Mouse (Mus musculus): ENCODE measurements around the gene Polr1c.

Polr1c gene

DNA sequence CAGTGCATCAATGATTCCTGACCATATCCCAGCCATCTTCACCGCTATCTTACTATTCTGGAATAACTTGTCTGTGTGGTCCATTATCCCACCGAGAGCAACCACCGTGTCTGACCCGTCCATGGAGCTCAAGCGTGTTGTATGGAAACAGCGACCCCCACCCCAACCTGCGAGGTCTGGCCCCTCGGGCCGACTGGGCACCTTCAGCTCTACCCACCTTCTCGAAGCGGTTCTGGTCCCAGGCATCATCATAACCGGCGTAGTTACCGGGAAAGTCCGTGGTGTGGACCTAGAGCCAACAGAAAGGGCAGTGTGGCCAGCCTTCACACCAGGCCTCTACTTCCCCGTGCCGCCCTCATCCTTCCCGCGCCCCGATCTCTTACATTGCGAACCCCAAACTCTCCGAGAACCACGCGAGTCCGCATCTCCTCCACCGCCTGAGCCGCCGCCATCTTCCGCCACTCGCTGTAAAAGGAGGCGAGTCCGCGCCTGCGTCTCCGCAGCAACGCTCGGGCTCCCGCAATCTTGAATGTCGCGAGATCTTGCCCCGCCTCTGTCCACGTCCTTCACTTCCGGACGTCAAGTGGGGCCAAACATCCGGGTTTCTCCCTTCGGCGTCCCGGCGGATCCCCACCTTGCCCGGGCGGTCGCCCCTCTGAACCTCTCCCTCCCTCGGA is at the start of gene Polr1c, which contains the start of gene Yipf3:
Polr1c (minus strand) TSS at position 543 of the 677 bp plus-strand sequence.
Yipf3 (plus strand) TSS at position 569 of the 677 bp plus-strand sequence.
- DNase-seq (ENCODE audit: low read depth, low spot score) = peak; percentile 93

DNA sequence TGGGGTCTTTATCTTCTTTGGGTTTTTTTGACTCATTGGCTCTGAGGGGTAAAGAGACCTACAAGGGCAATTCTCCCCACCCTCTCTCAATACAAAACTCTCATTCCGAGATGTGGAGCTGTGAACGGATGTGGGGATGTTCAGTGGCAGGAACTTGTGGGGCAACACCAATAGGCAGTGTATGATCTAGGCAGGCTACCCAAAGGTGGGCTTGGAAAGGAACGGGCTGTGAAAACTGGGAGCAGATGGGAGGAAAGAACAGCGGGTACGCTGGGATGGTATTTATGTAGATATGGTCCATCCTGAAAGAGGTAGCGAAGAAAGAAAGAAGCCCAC is 49.1 kb upstream of the Polr1c start:
- no peak for DNase-seq (ENCODE audit: low read depth, low spot score)

DNA sequence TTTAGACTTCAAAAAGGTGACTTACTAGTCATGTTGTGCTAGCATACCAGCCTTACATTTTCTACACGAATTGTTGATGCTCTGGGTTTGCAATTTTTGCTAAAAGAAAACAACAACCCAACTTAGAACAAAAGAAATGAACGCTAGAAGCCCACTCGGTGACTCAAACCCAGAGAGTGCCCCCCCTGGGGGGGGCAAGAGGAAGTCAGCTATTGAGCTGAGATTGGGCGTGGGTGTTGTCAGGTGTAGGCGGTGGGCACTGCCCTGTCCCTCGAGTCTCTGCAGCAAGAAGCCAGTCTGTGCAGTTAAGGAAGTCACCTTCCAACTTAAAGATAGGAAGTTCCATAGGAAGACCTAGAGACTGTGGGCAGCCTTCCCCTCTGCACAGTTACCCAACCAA is 48.7 kb upstream of the Polr1c start:
- DNase-seq (ENCODE audit: low read depth, low spot score) = no peak

DNA sequence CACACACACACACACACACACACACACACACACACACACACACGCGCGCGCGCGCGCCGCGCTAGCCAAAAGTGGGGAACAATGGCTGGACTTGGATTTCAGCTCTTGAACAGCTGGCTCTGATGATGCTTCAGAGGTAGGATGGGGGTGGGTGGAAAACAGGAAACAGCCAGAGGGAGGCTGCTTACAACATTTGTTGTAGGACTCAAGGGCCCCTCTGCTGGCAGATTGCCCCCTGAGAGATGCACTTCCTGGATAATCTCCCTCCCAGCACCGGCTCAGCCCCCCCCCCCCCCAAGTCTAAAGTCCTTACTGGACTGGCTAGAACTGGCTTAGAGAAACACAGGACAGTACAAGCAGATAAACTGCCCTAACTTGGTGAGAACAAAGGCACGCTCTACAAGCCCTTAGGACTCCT is 39.8 kb upstream of the Polr1c start:
- peak; percentile 54 for DNase-seq (ENCODE audit: low read depth, low spot score)

DNA sequence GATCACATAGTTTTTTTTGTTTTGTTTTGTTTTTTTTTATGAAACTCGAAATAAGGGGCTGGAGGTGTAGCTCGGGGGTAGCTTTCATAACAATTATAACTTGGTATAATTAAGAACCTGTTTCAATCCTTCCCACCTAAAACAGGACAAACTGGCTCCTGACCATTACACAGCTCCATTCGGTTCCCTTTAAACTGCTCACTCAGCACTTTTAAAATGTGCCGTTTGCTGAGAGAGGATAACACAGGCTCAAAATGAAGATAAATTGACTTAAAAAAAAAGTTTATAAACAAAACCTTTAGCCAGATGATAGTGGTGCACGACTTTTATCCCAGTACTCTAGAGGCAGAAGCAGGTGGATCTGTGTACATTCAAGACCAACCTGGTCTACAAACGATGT is 37.6 kb upstream of the Polr1c start:
- DNase-seq (ENCODE audit: low read depth, low spot score) = no peak

- DNase-seq (ENCODE audit: low read depth, low spot score) = no peak
Observed at GRCm38 (mm10) chr17:46284653-46285052, 36.8 kb upstream of the Polr1c start.

DNA sequence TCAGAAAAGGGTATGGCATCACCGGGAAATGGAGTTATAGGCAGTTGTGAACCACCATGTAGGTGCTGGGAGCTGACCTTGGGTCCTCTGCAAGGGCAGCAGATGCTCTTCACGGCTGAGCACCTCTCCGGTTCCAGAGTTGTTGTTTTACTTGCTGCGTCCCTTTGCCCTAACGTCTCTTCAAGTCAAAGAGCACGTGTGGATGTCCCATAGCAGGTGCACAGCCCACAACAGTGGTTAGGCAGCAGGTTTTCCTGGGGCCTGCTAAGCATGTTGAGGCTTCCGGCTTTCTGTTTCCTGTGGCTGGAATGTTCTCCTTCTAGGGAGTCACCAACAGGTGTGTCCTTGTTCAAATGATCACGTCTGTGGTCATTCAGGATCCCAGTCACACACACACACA is 36.1 kb upstream of the Polr1c start:
- no peak for DNase-seq (ENCODE audit: low read depth, low spot score)

GRCm38 (mm10) chr17:46283140-46283539 is 35.3 kb upstream of the Polr1c start:
- DNase-seq (ENCODE audit: low read depth, low spot score) = no peak

DNA sequence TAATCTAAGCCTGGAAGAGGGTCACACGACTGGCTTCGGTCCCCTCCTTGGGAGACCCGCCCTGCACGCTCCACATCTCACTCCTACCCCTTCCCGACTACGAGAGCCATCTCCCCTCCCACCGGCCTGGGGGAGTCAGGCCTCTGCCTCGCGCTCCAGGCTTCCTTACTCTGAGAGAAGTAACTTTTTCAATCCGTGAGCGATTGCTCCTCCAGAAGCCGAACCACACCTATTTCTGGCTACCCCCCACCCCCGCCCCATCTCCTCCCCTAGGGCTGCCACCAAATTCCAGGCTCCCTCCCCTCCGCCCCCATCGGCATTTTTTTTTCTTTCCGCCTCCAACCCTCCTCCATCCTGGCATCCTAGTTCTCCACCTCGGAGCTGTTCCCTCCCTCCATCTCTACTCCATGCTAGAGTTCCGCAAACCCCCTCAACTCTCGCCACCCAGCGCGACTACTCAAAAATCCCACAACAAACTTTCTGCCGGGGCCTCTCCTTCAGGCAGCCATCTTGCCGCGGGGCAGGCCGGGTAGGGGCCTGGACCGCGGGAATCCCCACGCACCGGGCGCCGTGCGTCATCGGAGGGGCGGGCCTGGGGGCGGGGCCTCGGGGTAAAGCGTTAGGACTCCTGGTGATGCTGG is 34.7 kb upstream of the Polr1c start, which contains the start of gene Tjap1:
Tjap1 (minus strand) TSS at position 544 of the 641 bp plus-strand sequence.
- peak; percentile 67 for DNase-seq (ENCODE audit: low read depth, low spot score)

DNA sequence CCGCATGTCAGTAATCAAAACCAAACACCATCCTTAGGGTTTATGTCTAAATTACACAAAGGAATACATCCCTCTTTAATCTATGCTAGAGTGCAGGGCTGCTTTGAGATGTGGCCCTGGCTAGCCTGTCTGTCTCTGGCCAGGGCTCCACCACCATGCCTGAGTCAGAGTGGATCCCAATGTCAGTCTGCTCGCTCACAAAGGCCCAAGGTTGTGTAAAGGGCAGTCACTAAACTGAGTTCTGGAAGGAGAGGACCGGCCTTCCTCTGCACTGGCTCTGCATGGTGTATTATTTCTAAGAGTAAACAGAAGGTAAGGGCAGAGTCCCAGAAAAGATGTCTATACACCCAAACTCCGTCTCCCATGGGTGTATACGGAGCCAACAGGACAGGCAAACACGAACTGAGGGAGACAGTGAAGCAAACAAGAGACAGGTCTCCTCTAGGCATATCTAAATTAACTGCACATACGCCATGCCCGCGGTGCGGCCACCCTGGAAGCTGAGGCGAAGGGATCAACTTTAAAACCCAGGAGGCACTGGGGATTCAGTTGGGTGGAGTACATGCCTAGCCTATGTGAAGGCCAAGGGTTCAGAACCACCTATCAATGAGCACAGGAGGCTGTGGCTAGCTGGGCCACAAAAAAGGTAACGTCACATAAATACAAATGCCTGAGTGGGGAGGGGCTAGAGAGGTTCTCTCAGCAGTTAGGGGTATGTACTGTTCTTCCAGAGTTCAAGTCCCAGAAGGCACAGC is 30.3 kb upstream of the Polr1c start:
- DNase-seq (ENCODE audit: low read depth, low spot score) = no peak

DNA sequence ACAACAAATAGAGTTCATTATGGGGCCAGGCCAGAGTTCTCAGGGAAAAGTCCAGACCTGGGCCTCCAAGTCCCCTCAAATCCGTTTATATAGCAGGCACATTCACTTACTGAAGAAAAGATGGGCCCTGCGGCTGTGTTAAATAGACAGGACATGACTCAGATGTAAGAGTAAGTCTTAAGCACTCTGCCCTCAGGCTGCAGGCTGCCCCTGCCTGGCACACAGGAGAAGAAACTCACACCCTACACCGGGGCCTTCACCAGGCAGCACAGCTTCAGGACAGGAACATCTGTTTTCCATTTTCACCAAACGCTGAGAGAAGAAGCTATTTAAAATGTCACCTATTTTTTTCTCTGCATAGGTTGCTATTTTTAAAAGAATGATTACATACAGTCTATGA is 29.7 kb upstream of the Polr1c start:
- DNase-seq (ENCODE audit: low read depth, low spot score) = peak; percentile 53

DNA sequence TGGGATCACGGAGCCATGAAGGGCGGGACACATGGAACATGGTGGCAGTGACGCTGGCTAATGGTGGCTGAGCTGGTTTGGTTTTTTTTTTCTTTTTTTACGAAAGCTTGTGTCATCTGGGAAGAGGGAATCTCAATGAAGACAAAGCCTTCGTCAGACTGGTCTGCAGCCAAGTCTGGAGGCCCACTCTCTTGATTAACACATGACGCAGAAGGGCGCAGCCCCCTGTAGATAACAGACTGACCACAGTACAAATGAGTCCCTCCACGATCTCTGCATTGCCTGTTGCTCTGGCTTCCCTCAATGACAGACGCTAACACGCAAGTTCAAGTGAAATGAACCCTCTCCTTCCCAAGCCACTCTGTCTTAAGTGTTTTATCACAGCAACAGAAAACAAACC is 27.7 kb upstream of the Polr1c start:
- DNase-seq (ENCODE audit: low read depth, low spot score) = no peak

GRCm38 (mm10) chr17:46275034-46275433 is 27.2 kb upstream of the Polr1c start:
- DNase-seq (ENCODE audit: low read depth, low spot score) = no peak

DNA sequence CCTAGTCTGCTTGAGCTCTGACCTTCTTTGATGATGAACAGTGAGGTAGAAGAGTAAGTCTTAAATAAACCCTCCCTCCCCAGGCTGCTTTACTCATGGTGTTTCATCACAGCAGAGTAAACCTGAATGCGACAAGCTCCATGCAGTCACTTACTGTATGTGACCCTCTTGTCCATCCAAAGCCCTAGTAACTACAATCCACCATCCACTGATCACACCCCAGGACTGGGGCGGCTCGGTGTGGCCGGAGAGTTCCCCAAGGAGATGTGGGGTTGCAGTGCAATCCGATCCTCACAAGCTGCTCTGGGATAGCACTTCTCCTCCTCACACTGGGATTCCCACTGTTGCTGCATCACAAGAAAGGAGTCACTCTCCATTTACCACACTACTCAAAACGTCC is 26.6 kb upstream of the Polr1c start:
- DNase-seq (ENCODE audit: low read depth, low spot score) = no peak

DNA sequence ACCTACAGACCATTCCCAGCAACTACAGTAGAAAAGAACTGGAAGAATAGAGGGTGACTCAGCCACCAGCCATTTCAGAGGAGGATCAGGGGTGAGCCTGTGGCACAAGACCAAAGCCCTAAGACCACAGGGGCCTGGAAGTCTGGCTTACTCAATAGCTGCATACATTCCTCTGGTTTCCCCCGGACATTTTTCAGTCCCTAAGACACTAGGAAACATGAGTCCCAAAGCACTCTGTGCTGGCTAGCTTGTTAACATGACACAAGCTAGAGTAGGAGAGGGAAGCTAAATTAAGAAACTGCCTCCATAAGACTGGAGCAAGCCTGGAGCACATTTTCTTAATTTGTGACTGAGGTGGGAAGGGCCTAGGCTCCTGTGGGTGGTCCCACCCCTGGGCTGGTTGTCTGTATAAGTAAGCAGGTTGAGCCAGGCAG is 26.0 kb upstream of the Polr1c start:
- DNase-seq (ENCODE audit: low read depth, low spot score) = peak; percentile 42

- DNase-seq (ENCODE audit: low read depth, low spot score) = no peak
Observed at GRCm38 (mm10) chr17:46272675-46273074, 24.8 kb upstream of the Polr1c start.

- DNase-seq (ENCODE audit: low read depth, low spot score) = no peak
Observed at GRCm38 (mm10) chr17:46272058-46272457, 24.2 kb upstream of the Polr1c start.

GRCm38 (mm10) chr17:46269771-46270534 is 22.1 kb upstream of the Polr1c start:
- peak; percentile 41 for DNase-seq (ENCODE audit: low read depth, low spot score)

DNA sequence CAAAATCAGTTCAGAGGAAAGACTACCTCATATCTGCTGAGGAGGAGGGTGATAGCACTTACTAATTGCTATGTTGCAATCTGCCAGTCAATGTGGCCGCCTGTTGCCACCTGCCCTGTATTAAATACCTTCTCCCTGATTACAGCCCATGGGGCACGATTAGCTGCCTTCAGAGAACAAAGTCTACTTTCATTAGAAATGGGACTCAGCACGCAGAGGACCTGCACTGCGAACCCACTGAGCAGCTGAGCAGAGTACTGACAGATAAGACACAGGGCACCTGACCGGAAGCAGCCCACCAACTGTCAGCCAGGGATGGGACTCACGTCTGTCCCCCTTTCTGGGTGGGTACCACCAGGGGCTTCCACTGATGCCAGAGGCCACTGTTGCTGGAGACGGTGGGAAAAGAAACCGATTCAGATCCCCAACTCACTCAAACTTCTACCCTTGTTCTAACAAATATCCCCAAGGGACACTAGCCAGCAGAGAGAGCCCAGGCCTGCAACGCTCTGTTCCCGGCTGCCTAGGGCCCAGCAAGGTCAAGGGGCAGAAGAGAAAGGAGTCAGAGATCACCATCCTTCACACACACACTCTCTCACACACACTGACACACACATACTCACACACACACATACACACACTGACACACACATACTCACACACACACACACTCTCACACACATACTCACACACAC is 20.3 kb upstream of the Polr1c start:
- DNase-seq (ENCODE audit: low read depth, low spot score) = no peak

- no peak for DNase-seq (ENCODE audit: low read depth, low spot score)
Observed at GRCm38 (mm10) chr17:46267511-46267910, 19.7 kb upstream of the Polr1c start.

DNA sequence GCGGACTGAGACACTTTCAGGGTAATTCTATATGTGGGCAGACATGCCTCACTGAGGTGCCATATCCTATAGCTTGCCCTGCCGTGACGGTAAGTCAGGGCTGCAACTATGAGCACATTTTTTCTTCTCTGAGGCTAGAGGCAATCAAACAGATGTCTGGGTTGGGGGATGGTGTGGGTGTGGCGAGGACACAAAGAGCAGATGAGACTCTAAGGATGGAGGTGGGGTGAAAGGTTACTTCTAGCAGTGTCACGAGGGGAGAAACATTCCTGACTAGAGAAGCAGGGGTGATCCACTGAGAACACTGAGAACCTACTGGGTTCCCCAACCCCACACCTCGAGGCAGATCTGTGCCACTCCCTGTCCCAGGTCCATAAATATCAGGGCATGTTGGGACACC is 19.1 kb upstream of the Polr1c start:
- DNase-seq (ENCODE audit: low read depth, low spot score) = no peak

All from skeletal muscle tissue, adult 2 months (tissue).